Mouse (Mus musculus): ENCODE measurements around the gene Polr2e.

DNA sequence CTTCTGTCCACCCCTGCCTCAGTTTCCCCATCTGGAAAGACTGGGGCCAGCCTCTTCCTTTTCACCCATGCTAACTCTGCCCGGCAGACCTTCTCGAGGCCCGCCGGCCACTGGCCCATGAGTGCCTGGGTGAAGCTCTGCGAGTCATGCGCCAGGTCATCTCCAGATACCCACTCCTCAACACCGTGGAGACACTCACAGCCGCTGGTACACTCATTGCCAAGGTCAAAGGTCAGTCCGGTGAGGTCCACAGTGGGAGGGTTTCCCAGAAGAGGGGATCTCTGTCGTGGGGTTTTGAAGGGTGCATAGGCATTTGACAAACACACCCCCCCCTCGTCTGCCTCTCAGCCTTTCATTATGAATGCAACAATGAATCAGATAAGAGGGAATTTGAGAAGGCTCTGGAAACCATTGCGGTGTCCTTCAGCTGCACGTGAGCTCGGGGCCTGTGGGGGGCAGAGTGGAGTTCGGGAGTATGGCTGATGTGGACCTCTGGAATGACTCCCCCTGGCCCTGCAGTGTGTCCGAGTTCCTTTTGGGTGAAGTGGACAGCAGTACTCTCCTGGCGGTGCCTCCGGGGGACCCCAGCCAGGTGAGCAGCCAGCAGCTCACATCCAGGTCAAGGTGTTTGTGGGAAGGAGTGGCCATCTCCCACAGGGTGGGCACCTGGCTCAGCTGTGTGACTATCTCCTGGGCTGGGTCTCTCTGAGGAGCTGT is 18.8 kb downstream of the Polr2e start:
- TF ChIP-seq CTCF (IDR thresholded peaks at IDR 0.05; ENCODE audit: low read depth) (peak; percentile 11), EP300 (IDR thresholded peaks at IDR 0.05; ENCODE audit: low read depth) (no peak)

All from liver, postnatal 0 days (tissue).